Mouse (Mus musculus) limb, embryonic 14.5 days (tissue): ENCODE data around the gene Bcan. TPM values are rescaled to one million over a fixed set of nuclear protein-coding genes. Genes with fewer than 3 reads are reported as not detected.

ENCODE experiments used
- ATAC-seq: fragments of 200-750 bp; cut with Nextera tagmentation; 2 replicates; pipeline ENCODE4 v1.8.0; 2017; ENCODE audit warnings: low read depth, moderate number of reproducible peaks, moderate TSS enrichment; ENCODE audit not compliant: low FRiP score
- DNase-seq: peaks from one replicate; pipeline ENCODE4 v3.0.0-alpha.2; 2015; ENCODE audit warnings: low spot score
- H3K27ac ChIP-seq: fragments of 300-500 bp; sonication (generic); replicated peaks from 2 replicates; pipeline ENCODE4 v1.5.1; 2014; ENCODE audit warnings: low read depth, mild to moderate bottlenecking, low read length, moderate library complexity, mixed read lengths
- H3K27me3 ChIP-seq: fragments of 300-500 bp; sonication (generic); 2 replicates; pipeline ENCODE4 v1.6.1; 2014; ENCODE audit warnings: low read length, mixed read lengths; ENCODE audit not compliant: control insufficient read depth, insufficient read depth
- H3K36me3 ChIP-seq: fragments of 300-500 bp; sonication (generic); 2 replicates; pipeline ENCODE4 v1.6.1; 2014; ENCODE audit warnings: mild to moderate bottlenecking, low read length, moderate library complexity, mixed read lengths; ENCODE audit not compliant: control insufficient read depth, insufficient read depth
- H3K4me1 ChIP-seq: fragments of 300-500 bp; sonication (generic); 2 replicates; pipeline ENCODE4 v1.6.1; 2014; ENCODE audit warnings: antibody characterized with exemption, low read length, mixed read lengths; ENCODE audit not compliant: control insufficient read depth, insufficient read depth
- H3K4me2 ChIP-seq: fragments of 300-500 bp; sonication (generic); replicated peaks from 2 replicates; pipeline ENCODE4 v1.6.1; 2014; ENCODE audit warnings: low read depth, mild to moderate bottlenecking, low read length, moderate library complexity; ENCODE audit not compliant: severe bottlenecking
- H3K4me3 ChIP-seq: fragments of 300-500 bp; sonication (generic); replicated peaks from 2 replicates; pipeline ENCODE4 v1.5.1; 2014; ENCODE audit warnings: low read length
- H3K9ac ChIP-seq: fragments of 300-500 bp; sonication (generic); 2 replicates; pipeline ENCODE4 v1.6.1; 2014; ENCODE audit warnings: mild to moderate bottlenecking, low read depth, low read length, moderate library complexity; ENCODE audit not compliant: severe bottlenecking
- H3K9me3 ChIP-seq: fragments of 300-500 bp; sonication (generic); 2 replicates; pipeline ENCODE4 v1.6.1; 2016; ENCODE audit warnings: low read length; ENCODE audit not compliant: control insufficient read depth
- POLR2A ChIP-seq: fragments of 200-500 bp; IDR thresholded peaks from 2 replicates; pipeline ENCODE4 v1.8.0; 2012; ENCODE audit warnings: inconsistent platforms, mild to moderate bottlenecking, moderate library complexity, borderline replicate concordance; ENCODE audit not compliant: insufficient read depth, insufficient read length; ENCODE audit errors: extremely low read depth
- WGBS: fragments of 180-500 bp; shearing (Covaris S2); extraction: QIAGEN DNeasy Blood & Tissue Kit; methylation state at CpG from one replicate; pipeline ENCODE4 v1.1.7; 2014; 5-methylcytosine and 5-hydroxymethylcytosine counted together
- polyA plus RNA-seq, 2 experiments: library from polyadenylated mRNA; depleted of rRNA in 1 of 2; stranded (reverse) in 1 of 2; unstranded in 1 of 2; fragments of >200 nt; fragmentation: Nextera tagmentation in 1 of 2; extraction: Ambion mirVana in 1 of 2; gene quantifications; 2 replicates each; pipeline versions ENCODE4 v1.2.1 to v1.2.3; 2012 to 2014

Gene Bcan
- polyA plus RNA-seq, 2 experiments, result 0.39 to 1.6 TPM

GRCm38 (mm10) chr3:87995331-87995730, 4.7 kb downstream of the Bcan start:
- no peak overlapping the region for H3K27ac ChIP-seq
- H3K27me3 ChIP-seq, result peaks cover 87% of the 10 kb centered on the region
- peaks cover 7% of the 10 kb centered on the region; the same call in 1 of the 2 replicates for H3K4me1 ChIP-seq
- no peak for TF ChIP-seq POLR2A
- ATAC-seq (no peak), DNase-seq (no peak)
- no peaks in the 10 kb centered on the region for H3K9me3 ChIP-seq
- no peak overlapping the region for H3K9ac ChIP-seq
- H3K4me2 ChIP-seq, result no peak overlapping the region
- 29% methylated on average over 11 of the region's 11 CpGs for WGBS
- H3K4me3 ChIP-seq, result no peak overlapping the region
- H3K36me3 ChIP-seq, result no peaks in the 10 kb centered on the region

- ATAC-seq (no peak), DNase-seq (no peak)
- WGBS, result 3% methylated on average over 2 of the region's 6 CpGs
- TF ChIP-seq POLR2A, result no peak
- Histone ChIP-seq H3K27ac (no peak overlapping the region), H3K9ac (no peak overlapping the region), H3K27me3 (peaks cover 75% of the 10 kb centered on the region), H3K9me3 (no peaks in the 10 kb centered on the region), H3K4me2 (no peak overlapping the region), H3K36me3 (no peaks in the 10 kb centered on the region), H3K4me3 (no peak overlapping the region), H3K4me1 (no peaks in the 10 kb centered on the region)
Measured at GRCm38 (mm10) chr3:87993436-87993835, 6.6 kb downstream of the Bcan start.

GRCm38 (mm10) chr3:87989935-87990334, 10.1 kb downstream of the Bcan start:
- Histone ChIP-seq H3K4me2 (no peak overlapping the region), H3K9me3 (no peaks in the 10 kb centered on the region), H3K4me3 (no peak overlapping the region), H3K9ac (no peak overlapping the region), H3K36me3 (no peaks in the 10 kb centered on the region), H3K4me1 (peaks cover 27% of the 10 kb centered on the region), H3K27me3 (peaks cover 43% of the 10 kb centered on the region), H3K27ac (no peak overlapping the region)
- DNase-seq, result no peak
- no peak for TF ChIP-seq POLR2A
- no peak for ATAC-seq
- WGBS, result 24% methylated on average over 10 of the region's 10 CpGs

- no peak for ATAC-seq
- Histone ChIP-seq H3K27ac (no peak overlapping the region), H3K9me3 (no peaks in the 10 kb centered on the region), H3K4me3 (peak overlapping the region; percentile 39), H3K27me3 (peaks cover 26% of the 10 kb centered on the region; the same call in 1 of the 2 replicates), H3K36me3 (no peaks in the 10 kb centered on the region), H3K4me1 (peaks cover 40% of the 10 kb centered on the region), H3K9ac (peak overlapping the region; percentile 52), H3K4me2 (peak overlapping the region; percentile 82)
- WGBS, result 12% methylated on average over 15 of the region's 15 CpGs
- DNase-seq, result no peak
- TF ChIP-seq POLR2A, result no peak
Measured at GRCm38 (mm10) chr3:87988068-87988467, 12.0 kb downstream of the Bcan start.

GRCm38 (mm10) chr3:87987633-87988032, 12.4 kb downstream of the Bcan start:
- Histone ChIP-seq H3K27ac (no peak overlapping the region), H3K4me1 (peaks cover 44% of the 10 kb centered on the region), H3K4me3 (peak overlapping the region; percentile 39), H3K27me3 (peaks cover 22% of the 10 kb centered on the region; the same call in 1 of the 2 replicates), H3K4me2 (peak overlapping the region; percentile 82), H3K9ac (peak overlapping the region; percentile 52), H3K36me3 (no peaks in the 10 kb centered on the region), H3K9me3 (no peaks in the 10 kb centered on the region)
- no peak for TF ChIP-seq POLR2A
- DNase-seq (peak; percentile 58), ATAC-seq (peak; percentile 38; the same call in 1 of the 2 replicates)
- under 1% methylated on average over 15 of the region's 15 CpGs for WGBS
